Mouse (Mus musculus): ENCODE results near the gene Med15.

The Med15 gene

DNA sequence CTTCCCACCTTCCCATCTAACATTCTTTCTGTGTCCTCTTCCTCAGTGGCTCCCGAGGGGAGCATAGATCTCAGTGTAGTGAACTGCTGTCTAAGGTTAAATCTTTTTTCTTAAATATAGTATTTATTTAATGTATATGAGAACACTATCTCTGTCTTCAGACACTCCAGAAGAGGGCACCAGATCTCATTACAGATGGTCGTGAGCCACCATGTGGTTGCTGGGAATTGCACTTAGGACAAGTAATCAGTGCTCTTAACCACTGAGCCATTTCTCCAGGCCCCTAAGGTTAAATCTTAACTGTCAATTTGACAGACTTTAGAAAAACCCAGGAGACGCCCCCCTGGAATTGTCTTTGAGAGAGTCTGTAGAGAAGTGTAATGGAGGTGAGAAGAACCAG is 670 bp downstream of the Med15 start:
- no peak for DNase-seq (ENCODE audit: low read depth)

DNA sequence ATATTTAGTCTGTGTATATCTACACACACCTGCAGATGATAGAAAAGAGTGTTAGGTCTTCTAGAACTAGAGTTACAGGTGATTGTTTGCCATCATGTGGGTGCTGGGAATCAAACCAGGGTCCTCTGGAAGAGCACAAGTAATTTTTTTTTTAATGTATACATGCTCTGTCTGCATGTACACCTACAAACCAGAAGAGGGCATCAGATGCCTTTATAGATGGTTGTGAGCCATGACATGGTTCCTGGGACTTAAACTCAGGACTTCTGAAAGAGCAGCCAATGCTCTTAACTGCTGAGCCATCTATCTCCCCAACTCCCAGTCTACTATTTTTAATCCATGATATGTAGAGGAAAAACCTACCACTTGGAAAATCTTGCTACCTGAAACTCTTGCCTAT is 2.7 kb downstream of the Med15 start:
- no peak for DNase-seq (ENCODE audit: low read depth)

DNA sequence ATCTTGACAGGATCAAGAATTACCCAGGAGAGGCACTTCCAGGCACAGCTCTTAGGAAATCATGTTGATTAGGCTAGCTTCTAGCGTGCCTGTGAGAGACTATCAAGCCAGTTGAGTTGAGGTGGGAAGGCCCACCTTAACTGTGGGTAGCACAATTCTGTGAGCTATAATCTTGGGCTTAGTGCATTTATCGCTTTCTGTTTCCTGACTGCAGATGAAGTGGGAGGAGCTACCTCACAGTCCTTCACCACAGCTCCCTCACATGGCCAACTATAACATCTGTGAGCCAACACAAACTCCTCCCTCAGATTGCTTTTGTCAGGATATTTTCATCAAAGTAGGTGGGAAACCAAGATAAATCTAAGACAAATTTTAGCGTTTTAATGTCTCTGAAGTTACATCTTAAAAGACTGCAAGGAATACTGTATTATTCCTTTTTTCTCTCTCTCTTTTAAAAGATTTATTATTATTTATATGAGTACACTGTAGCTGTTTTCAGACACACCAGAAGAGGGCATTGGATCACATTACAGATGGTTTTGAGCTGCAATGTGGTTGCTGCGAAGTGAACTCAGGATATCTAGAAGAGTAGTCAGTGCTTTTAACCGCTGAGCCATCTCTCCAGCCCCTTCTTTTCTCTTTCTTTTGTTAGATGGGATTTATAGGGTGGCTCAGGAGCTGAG is 5.4 kb downstream of the Med15 start:
- DNase-seq (ENCODE audit: low read depth), result peak; percentile 87

GRCm38 (mm10) chr16:17724448-17724847 is 8.2 kb downstream of the Med15 start:
- DNase-seq (ENCODE audit: low read depth), result no peak

DNA sequence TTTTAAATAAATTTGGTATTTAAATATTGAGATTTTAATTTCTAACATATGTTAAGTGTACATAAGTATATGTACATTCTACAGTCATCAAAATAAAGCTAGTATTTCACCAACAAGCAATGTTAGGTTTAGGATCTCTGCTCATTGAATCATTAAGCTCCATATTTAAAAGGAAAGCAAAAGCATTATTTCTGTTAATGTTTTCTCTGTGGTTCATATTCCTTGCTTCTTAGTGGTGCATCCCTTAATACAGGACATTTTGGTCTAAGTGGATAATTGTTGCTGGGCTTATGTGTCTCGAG is 9.4 kb downstream of the Med15 start:
- DNase-seq (ENCODE audit: low read depth), result no peak

DNA sequence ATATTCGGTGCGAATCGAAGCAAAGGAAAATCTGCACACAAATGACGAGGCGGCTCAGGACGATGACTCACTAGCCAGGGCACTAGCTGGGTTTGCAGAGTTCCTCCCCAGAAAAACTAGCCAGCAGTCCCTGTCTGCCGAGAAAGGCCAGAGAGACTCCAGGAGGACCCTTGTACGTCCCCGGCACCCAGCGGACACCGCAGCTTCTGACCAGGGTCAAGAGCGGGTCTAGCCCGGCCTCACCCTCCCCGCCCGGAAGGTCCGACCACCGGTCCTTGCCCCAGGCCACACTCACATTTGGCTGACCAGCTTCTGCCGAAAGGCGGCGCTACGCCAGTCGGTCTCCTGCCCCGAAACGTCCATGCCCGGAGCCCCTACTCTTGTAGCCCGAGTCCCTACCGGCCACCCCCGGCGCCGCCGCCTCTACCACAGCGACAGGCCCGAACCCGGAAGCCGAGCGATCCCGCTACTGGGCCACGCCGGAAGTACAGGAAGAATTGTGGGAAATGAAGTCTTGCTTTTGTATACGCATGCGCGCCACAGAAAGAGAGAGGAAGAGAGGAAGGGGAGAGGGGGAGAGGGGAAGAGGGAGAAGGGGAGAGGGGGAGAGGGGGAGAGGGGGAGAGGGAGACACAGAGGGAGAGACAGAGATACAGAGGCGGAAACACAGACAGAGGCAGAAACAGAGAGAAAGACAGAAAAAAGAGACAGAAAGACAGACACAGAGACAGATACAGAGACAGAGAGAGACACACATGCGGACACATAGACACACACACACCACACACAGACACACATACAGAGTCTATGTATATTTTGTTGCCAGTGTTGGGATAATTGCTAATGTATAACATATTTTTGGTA is 10.0 kb downstream of the Med15 start:
- DNase-seq (ENCODE audit: low read depth), result peak; percentile 90

DNA sequence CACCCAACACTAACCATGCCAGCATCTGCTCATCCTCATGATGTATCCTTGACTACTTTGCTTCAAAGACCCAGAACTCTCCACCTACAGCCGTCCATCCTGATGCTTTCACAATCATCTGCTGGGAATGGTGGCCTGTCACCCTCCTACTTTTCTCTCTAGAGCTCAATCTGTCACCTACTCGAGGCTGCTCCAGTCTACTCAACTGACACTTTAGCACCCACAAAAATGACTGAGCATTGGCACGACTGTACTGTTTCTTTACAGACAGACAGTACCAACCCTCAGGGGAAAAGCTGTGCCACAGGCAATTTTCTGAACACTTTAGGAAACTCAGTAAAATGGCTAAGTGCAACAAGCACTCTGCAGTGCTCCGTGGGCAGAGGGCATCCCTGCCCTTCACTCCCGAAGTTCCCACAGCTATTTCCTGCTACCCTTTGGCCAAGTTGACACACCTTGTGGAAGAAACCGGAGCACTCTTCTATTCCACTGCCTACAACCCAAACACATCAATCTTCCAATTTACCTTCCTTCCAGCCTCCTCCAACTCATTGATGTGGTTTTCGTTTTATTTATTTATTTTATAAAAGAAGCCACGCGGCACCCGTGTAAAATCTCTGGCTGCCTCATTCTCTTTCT is 10.8 kb downstream of the Med15 start:
- DNase-seq (ENCODE audit: low read depth), result no peak

DNA sequence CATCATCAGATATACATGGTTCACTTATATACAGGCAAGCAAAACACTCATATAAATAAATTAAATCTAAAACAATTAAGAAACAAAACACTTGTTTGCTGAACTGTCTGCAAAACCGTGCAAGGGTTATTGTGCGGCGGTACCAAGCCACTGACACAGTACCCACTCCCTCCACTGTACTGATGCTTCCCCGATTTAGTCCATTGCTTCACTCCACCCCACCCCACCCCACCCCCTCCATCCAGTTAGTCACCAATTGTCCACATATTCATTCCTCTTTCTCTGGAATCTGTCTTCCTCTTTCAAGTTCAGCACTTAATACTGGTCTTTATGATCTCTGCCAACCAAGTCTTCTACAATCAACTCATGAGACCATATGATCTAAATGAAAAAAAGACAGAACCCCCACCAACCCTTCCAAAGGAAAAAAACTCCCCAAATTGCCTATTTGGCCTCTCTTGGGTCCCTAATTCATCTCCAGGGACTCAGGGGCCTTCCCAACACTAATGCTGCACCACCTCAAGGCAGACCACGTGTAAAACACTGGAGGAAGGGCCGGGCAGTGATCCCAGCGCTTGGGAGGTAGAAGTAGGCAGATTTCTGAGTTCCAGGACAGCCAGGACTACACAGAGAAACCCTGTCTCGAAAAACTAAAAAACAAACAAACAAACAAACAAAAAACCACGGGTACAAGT is 11.4 kb downstream of the Med15 start:
- DNase-seq (ENCODE audit: low read depth), result no peak

GRCm38 (mm10) chr16:17717791-17718190 is 14.9 kb downstream of the Med15 start:
- DNase-seq (ENCODE audit: low read depth), result no peak

- no peak for DNase-seq (ENCODE audit: low read depth)
Observed at GRCm38 (mm10) chr16:17707541-17707940, 25.1 kb downstream of the Med15 start.

- no peak for DNase-seq (ENCODE audit: low read depth)
Observed at GRCm38 (mm10) chr16:17701043-17701405, 31.7 kb downstream of the Med15 start.

DNA sequence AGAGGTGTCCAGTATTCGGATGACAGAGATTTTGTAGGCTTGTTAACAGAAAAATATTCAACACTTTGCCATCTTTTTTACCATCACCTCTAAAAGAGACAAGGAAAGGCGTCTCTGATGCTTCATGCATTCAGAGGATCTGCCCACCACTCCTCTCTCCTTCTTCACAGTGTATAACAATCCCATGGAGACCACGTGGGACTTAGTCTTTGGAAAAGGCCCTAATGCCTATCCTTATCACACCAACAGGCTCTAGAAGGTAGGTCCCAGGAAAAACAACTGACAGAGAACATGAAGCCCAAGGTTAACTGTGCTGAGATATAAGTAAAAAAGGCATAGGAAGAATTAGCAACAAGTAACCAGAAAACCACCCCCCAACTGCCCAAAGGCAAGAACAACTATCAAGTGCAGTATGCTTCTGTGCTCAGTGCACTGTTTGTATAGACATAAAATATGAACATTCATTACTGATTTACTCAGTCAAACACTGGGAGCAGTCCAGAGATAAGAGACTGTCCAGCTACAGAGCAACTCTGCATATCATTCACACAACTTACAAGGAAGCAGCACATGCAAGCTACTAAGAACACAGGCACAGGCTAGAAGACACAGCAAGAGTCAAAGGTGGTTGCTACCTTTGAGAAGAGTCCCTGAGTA is 32.2 kb downstream of the Med15 start:
- DNase-seq (ENCODE audit: low read depth), result no peak

DNA sequence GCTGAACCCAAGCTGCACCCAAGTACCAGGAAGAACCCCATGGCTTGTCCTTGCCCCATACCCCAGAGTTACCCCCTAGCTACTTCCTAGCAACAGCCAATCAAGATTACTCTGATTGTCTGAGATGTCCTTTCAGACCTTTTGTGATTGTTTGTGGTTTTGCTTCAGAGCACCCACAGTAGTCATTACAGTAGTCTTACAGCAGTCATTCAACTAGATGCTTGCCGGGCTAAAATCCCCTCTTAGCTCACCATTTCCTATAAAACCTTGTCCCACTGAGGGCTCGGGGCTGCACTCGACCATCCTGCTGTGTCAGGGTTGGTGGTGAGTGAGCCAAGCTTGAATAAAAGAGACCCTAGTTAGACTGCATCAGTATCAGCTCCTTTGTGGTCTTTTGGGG is 37.8 kb downstream of the Med15 start:
- DNase-seq (ENCODE audit: low read depth), result no peak

DNA sequence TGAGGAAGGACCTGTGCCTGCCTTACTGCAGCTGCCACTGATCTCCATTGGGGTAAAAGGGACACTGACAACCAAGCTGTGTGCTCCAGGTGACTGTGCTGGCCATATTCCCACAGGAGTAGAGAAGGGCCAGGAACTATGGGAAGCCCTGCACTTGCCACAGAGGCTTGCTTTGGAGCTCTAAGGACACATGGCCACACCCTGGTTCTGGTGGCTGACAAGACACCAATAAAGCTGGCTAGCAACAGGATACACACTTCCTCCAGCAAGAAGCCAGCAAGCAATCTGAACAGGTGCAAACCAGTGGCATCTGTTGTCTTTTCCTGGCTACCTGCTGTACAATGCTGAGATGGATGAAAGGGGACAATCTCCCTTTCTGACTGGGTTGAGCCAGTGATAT is 62.8 kb downstream of the Med15 start:
- no peak for DNase-seq (ENCODE audit: low read depth)

DNA sequence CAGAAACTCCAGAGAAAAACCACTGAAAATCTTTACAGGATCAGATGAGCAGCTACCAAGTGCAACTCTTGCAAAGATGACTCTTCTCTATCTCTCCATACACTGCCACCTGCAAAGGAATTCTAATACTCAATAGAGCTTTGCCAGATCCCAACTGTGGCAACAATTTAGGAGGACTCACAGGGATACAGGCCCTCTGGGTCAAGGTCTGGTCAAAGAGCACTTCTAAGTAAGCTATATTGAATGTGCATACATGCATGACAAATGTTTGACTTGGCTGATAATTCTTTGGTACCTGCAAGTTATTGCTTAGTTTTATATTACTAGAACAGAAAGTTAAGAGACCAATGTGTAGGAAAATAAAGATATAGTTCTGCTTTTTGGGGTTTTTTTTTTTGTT is 67.1 kb downstream of the Med15 start:
- no peak for DNase-seq (ENCODE audit: low read depth)

DNA sequence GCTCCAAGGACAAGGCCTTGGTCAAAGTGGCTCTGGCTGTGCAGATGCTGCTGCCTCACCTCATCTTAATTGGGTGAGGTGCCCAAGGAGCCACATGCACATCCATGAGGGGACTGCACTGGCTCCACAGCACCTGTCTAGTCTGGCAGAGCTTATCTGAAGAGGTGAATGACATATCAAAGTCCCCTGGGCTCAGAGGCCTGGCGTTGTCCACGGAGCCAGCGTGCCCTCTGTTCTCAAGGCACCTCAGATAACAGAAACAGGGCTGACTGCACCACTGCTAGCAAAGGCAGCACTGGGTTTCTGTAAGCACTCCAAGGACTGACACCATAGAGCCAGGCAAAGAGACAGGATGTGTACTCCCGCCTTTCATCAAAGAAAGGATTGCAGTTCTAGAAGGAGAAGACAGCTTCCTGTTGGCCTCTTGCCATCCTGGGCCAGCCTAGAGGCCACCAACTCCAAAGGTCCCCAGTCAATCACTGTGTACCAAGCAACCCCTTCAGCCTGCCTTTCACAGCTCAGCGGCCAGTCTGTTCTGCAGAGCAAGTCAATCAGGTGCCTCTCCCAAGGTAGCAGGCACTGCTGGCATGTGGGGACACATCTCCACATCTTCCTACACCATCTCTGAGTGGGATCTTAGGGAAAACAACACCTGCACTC is 76.3 kb downstream of the Med15 start:
- no peak for DNase-seq (ENCODE audit: low read depth)

DNA sequence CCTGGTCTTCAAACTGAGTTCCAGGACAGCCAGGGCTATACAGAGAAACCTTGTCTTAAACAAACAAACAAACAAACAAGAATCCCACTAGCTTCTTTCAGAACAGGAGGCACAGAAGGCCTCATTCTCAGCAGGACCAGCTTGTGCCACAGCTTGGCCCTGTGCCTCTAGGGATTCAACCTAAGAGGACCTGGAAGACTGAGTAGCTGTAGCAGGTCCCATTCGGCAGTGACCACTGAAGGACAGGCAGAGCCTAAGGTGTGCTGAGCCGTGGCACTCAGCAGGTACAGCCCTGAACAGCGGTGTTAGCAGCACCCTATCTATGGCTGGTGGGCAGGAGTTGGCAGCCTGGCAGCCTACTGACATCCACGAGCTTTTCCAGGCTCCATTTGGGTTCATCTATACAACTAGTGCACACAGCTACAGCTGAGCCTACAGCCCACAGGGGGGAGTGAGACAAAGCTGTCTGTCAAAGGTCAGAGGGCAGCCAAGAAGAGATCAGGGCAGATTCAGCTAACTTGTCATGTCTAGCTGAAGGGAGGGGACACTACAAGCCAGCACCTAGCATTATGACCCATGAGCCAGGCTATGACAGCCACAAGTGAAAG is 78.4 kb downstream of the Med15 start:
- no peak for DNase-seq (ENCODE audit: low read depth)

DNA sequence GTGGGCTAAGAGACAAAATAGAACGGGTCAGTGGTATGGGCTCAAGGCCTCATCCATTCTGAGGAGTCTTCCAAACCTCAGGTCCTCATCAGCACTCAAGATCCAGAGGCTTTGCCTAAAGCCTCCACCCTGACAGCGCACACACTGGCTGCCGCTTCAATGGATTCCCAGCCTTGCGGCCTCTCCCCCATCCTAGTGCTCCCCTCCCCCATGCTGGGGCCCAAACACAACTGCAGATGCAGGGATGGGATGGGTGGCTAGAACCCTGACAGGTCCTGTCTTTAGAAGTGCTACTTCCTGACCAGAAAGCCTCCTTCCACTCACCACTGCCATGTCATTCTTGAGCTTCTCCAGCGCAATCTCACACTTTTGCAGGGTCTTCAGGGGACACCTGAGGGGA is 79.1 kb downstream of the Med15 start:
- DNase-seq (ENCODE audit: low read depth), result no peak

GRCm38 (mm10) chr16:17652607-17653006 is 80.1 kb downstream of the Med15 start:
- DNase-seq (ENCODE audit: low read depth), result no peak

DNA sequence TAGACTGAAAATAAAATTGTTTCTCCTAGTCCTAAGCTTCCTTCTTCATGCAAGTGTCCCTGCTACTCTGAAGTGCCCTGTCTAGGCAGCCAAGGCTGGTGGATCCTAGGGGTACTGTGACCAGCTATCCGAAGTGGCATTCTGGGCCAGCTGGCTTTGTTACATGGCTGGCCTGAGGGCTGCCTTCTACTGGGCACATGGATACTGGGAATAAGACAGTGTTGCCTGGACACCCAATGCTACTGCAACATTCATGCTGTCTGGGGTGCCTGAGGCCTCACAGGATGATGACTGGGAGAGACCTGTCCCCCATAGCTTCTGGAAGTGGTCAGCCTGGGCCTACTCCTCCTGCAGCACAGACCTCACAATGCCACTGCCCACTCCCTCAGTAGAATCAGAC is 82.0 kb downstream of the Med15 start:
- DNase-seq (ENCODE audit: low read depth), result no peak

DNA sequence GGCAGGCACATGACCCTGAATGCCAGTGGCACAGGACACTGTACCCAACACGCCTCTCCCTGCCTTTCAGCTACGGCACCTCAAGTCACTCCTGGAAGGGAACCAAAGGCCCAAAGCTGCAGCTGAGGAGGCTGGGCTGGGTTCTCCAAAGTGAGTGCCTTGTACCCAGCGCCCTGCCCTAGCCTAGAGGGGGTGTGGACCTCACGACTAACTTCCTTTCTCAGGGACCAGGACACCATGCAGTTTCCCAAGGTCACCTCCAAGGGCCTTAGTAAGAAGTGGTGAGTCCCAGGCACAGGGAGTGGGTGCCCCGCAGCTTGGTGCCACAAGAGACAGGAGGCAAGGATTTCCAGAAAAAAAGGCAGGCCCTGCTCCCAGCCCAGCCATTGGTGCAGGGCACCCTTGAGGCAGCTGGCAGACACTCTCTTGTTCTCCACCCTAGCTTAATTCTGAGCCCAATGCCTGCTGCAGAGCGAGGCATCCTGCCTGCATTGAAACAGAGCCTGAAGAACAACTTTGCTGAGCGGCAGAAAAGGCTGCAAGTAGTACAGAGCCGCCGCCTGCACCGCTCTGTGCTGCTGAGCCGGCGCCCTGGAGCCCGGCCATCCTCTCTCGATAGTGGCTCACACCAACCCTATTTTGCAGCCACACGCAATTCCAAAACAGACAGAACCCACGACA is 82.6 kb downstream of the Med15 start:
- no peak for DNase-seq (ENCODE audit: low read depth)

Measured in naive thymus-derived CD4-positive, alpha-beta T cell, adult 2 months (primary cell).